Mouse (Mus musculus): ENCODE measurements around the gene Col27a1. TPM values are rescaled to one million over a fixed set of nuclear protein-coding genes. Genes with fewer than 3 reads are reported as not detected.

Gene Col27a1
- total and polyA plus RNA-seq, 3 experiments, result not detected

DNA sequence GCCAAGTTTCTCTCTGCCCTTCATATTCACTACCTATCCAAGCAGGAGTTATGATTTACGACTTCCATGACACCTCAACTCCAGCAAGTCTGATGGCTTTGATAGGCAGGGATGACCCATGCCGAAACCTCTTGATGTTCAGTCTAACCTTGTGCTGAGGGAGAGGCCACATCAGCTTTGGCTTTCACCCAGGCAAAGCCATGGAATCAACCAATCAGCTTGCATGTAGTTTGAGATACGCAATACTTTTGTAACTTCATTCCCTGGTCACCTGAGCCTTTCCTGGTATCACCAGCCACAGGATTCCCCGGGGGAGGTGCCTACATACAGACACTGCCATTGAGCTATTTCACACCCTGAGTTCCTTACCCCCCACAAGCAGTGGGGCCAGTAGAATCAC, 132.9 kb downstream of the Col27a1 start:
- no peak overlapping the region for H3K9ac ChIP-seq (ENCODE audit: control insufficient read depth, low read depth, low read length, poor library complexity, severe bottlenecking)
- H3K27me3 ChIP-seq (ENCODE audit: control insufficient read depth in 1 of 2, insufficient read depth in 2 of 2, low read length in 2 of 2), result no peaks in the 10 kb centered on the region
- no peak for DNase-seq (ENCODE audit: low read depth, low spot score)
- H3K4me1 ChIP-seq (ENCODE audit: control insufficient read depth in 1 of 2, insufficient read depth in 2 of 2, low read length in 2 of 2), result no peaks in the 10 kb centered on the region
- no peak overlapping the region for H3K27ac ChIP-seq (ENCODE audit: control insufficient read depth, low read depth, low read length)
- H3K9me3 ChIP-seq (replicated peaks; ENCODE audit: insufficient read depth, low read length), result no peaks in the 10 kb centered on the region
- TF ChIP-seq NELFE (IDR thresholded peaks at IDR 0.05; ENCODE audit: low read depth, low read length) (no peak), GATA1 (IDR thresholded peaks at IDR 0.05; ENCODE audit: low read depth, low read length) (no peak), USF2 (IDR thresholded peaks at IDR 0.05; ENCODE audit: borderline replicate concordance in 1 of 2, insufficient read depth in 1 of 2, low read depth in 1 of 2, low read length in 2 of 2) (no peak), ETS1 (IDR thresholded peaks at IDR 0.05; ENCODE audit: low read depth, low read length) (no peak), MEF2A (IDR thresholded peaks at IDR 0.05; ENCODE audit: extremely low read depth, insufficient replicate concordance, low read depth, low read length, poor library complexity, severe bottlenecking) (no peak), RAD21 (IDR thresholded peaks at IDR 0.05; ENCODE audit: low read depth, low read length) (no peak), ZKSCAN1 (IDR thresholded peaks at IDR 0.05; ENCODE audit: low read depth, low read length) (no peak), CHD1 (IDR thresholded peaks at IDR 0.05; ENCODE audit: low read depth, low read length) (no peak), RCOR1 (IDR thresholded peaks at IDR 0.05; ENCODE audit: low read depth, low read length) (no peak), CTCF (IDR thresholded peaks at IDR 0.05 in 2 of 3, conservative IDR thresholded peaks at IDR 0.05 in 1 of 3; ENCODE audit: control insufficient read depth in 1 of 3, insufficient read depth in 1 of 3, low read depth in 2 of 3, low read length in 3 of 3, poor library complexity in 1 of 3, severe bottlenecking in 1 of 3) (no peak), TAL1 (IDR thresholded peaks at IDR 0.05; ENCODE audit: low read length) (no peak)
- no peaks in the 10 kb centered on the region for H3K36me3 ChIP-seq (ENCODE audit: control insufficient read depth in 1 of 2, insufficient read depth in 2 of 2, low read length in 2 of 2)
- no peaks in the 10 kb centered on the region for H3K79me2 ChIP-seq (ENCODE audit: control insufficient read depth, insufficient read depth, low read length, poor library complexity)
- no peak overlapping the region for H3K4me3 ChIP-seq (ENCODE audit: control insufficient read depth in 1 of 2, insufficient read depth in 1 of 2, low read depth in 2 of 2, low read length in 2 of 2)

DNA sequence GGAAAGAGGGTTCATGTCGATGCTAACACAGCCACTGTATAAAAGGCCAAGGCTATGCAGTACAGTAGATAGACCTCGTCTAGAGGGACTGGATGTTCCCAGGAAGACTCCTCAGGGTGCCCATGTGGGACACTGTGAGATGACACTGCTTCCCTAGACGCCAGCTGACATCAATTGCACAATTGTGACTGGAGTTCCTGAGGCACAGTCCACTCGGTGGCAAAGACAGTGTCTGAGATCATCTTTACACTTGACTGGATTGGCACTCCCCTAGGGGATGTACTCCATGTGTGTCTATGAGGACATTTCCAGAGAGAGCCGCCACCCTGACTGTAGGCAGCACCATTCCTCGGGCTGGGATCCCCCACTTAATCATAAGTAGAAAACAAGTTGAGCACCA, 134.7 kb downstream of the Col27a1 start:
- Histone ChIP-seq H3K79me2 (ENCODE audit: control insufficient read depth, insufficient read depth, low read length, poor library complexity) (no peaks in the 10 kb centered on the region), H3K4me1 (ENCODE audit: control insufficient read depth in 1 of 2, insufficient read depth in 2 of 2, low read length in 2 of 2) (no peaks in the 10 kb centered on the region), H3K36me3 (ENCODE audit: control insufficient read depth in 1 of 2, insufficient read depth in 2 of 2, low read length in 2 of 2) (no peaks in the 10 kb centered on the region), H3K9ac (ENCODE audit: control insufficient read depth, low read depth, low read length, poor library complexity, severe bottlenecking) (no peak overlapping the region), H3K27ac (ENCODE audit: control insufficient read depth, low read depth, low read length) (no peak overlapping the region), H3K4me3 (ENCODE audit: control insufficient read depth in 1 of 2, insufficient read depth in 1 of 2, low read depth in 2 of 2, low read length in 2 of 2) (no peak overlapping the region), H3K27me3 (ENCODE audit: control insufficient read depth in 1 of 2, insufficient read depth in 2 of 2, low read length in 2 of 2) (no peaks in the 10 kb centered on the region), H3K9me3 (replicated peaks; ENCODE audit: insufficient read depth, low read length) (no peaks in the 10 kb centered on the region)
- TF ChIP-seq ELF1 (IDR thresholded peaks at IDR 0.05; ENCODE audit: low read depth, low read length) (no peak), GATA1 (IDR thresholded peaks at IDR 0.05; ENCODE audit: low read depth, low read length) (no peak), RAD21 (IDR thresholded peaks at IDR 0.05; ENCODE audit: low read depth, low read length) (no peak), TCF12 (IDR thresholded peaks at IDR 0.05; ENCODE audit: low read depth, low read length) (no peak), GABPA (IDR thresholded peaks at IDR 0.05; ENCODE audit: low read depth, low read length) (no peak), EP300 (IDR thresholded peaks at IDR 0.05; ENCODE audit: low read depth in 1 of 2, low read length in 2 of 2) (no peak), UBTF (IDR thresholded peaks at IDR 0.05; ENCODE audit: borderline replicate concordance, insufficient read depth, low read depth, low read length) (no peak), NRF1 (IDR thresholded peaks at IDR 0.05; ENCODE audit: insufficient read depth, low read depth, low read length, poor library complexity, severe bottlenecking) (no peak), CTCF (IDR thresholded peaks at IDR 0.05 in 2 of 3, conservative IDR thresholded peaks at IDR 0.05 in 1 of 3; ENCODE audit: control insufficient read depth in 1 of 3, insufficient read depth in 1 of 3, low read depth in 2 of 3, low read length in 3 of 3, poor library complexity in 1 of 3, severe bottlenecking in 1 of 3) (no peak), HCFC1 (IDR thresholded peaks at IDR 0.05; ENCODE audit: low read depth, low read length) (no peak)
- DNase-seq (ENCODE audit: low read depth, low spot score), result no peak
